In the genomic region with DNA sequence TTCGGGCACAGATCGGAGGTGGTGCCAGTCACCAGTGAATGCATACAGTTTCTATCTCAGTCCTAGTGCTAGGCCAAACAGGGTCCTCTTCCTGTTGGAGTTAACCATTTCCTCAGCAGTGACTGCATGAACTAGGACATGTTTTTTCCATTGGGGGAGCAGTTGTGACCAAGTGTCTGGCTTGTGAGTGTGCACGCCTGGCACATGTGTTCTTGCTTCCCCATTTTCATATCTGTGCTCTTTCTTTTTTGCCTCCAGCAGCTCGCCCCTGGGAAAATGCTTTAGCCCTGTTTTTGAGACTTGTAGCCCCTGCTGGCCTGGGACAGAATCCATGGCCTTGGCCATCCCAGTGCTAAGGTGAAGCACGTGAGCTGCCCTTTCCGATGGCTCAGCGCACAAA, we compare ENCODE assay signal across 26 mouse cellular contexts.
DNase-seq lines count a peak whose midpoint lies in the region; ATAC-seq and TF ChIP-seq lines count a peak whose summit lies in the region.
"Had no signal": no experiment of that assay in that cellular context is flagged by ENCODE, and none has a peak within 500 bp of the region (broad histone marks: within the 10 kb centered on the region; RNA-seq: fewer than 3 reads in every experiment).

No protein-coding gene starts in this region.

- no peaks in the 10 kb centered on the region for H3K9me3 ChIP-seq in midbrain, embryonic 11.5 days (ENCODE audit: control insufficient read depth, low read length)
- H3K9me3 ChIP-seq in midbrain, embryonic 16.5 days (replicated peaks; ENCODE audit: control insufficient read depth, low read length, poor library complexity, severe bottlenecking), result no peaks in the 10 kb centered on the region
- no peaks in the 10 kb centered on the region for H3K9me3 ChIP-seq in ES-E14 (ENCODE audit: control insufficient read depth, insufficient read depth, low read depth, low read length)
- H3K9me3 ChIP-seq: embryonic facial prominence, embryonic 10.5 days; embryonic facial prominence, embryonic 13.5 days; forebrain, embryonic 12.5 days; forebrain, embryonic 15.5 days; heart, embryonic 13.5 days had no signal

- in situ Hi-C loops in ES-E14 (cut with MboI; ENCODE audit: low sequenced_read_pairs in 2 of 2, unreplicated experiment in 2 of 2), result no loop called here

- no peak overlapping the region for H3K4me2 ChIP-seq in midbrain, embryonic 11.5 days
- no peak overlapping the region for H3K4me2 ChIP-seq in midbrain, embryonic 16.5 days (ENCODE audit: low read length)
- H3K4me2 ChIP-seq: embryonic facial prominence, embryonic 13.5 days; forebrain, embryonic 12.5 days; forebrain, embryonic 15.5 days; heart, embryonic 13.5 days; hindbrain, embryonic 14.5 days had no signal

- H3K4me1 ChIP-seq in midbrain, embryonic 11.5 days (ENCODE audit: control insufficient read depth, insufficient read depth, low read length), result peaks cover 19% of the 10 kb centered on the region
- H3K4me1 ChIP-seq in midbrain, embryonic 16.5 days (ENCODE audit: control insufficient read depth, insufficient read depth, low read length), result peaks cover 11% of the 10 kb centered on the region
- H3K4me1 ChIP-seq in ES-E14 (ENCODE audit: control insufficient read depth in 2 of 2, insufficient read depth in 2 of 2, low read length in 2 of 2, poor library complexity in 1 of 2), result peaks cover 24 to 30% of the 10 kb centered on the region in 2 experiments

- WGBS in midbrain, embryonic 11.5 days, result 89% methylated on average over 7 of the region's 7 CpGs
- 92% methylated on average over 7 of the region's 7 CpGs for WGBS in midbrain, embryonic 16.5 days

- peak; percentile 31 for DNase-seq in midbrain, embryonic 11.5 days (ENCODE audit: low spot score, missing footprints)
- no peak for DNase-seq in ES-E14 (ENCODE audit: low read depth, low spot score)
- DNase-seq in urinary bladder, postnatal 25 days (ENCODE audit: low spot score), result no peak
- no peak for DNase-seq in thymus, postnatal 10 days (ENCODE audit: low spot score in 2 of 2)
- DNase-seq: adrenal gland, adult 2 months; adrenal gland, postnatal 36 days; cerebellum, adult 2 months; cerebellum, adult 9-11 months; cerebellum, postnatal 25 days; embryo, embryonic 11 days; gastrocnemius, postnatal 25 days; heart, postnatal 14 days; kidney, adult 18-20 months had no signal

- H3K27me3 ChIP-seq in midbrain, embryonic 11.5 days (ENCODE audit: control insufficient read depth, insufficient read depth, low read length), result no peaks in the 10 kb centered on the region
- no peaks in the 10 kb centered on the region for H3K27me3 ChIP-seq in midbrain, embryonic 16.5 days (ENCODE audit: control insufficient read depth, insufficient read depth, low read depth, low read length)
- H3K27me3 ChIP-seq: embryonic facial prominence, embryonic 13.5 days; forebrain, embryonic 12.5 days; forebrain, embryonic 15.5 days; heart, embryonic 13.5 days had no signal

- ATAC-seq in midbrain, embryonic 11.5 days (ENCODE audit: low FRiP score), result no peak
- no peak for ATAC-seq in midbrain, embryonic 16.5 days
- peak; percentile 22 to 39; a peak in 1 of 4 replicates for ATAC-seq in hematopoietic stem cell, adult 5-6 weeks (replicated peaks in 1 of 2; ENCODE audit: insufficient read depth in 1 of 2, low FRiP score in 2 of 2, low TSS enrichment in 1 of 2, low read depth in 1 of 2, poor library complexity in 2 of 2, severe bottlenecking in 2 of 2)
- ATAC-seq: CD4-positive, CD25-positive, alpha-beta regulatory T cell, adult 4 months; forebrain, embryonic 15.5 days; hindbrain, postnatal 0 days; inflammation-experienced regulatory T-cells, adult 6 months; intestine, embryonic 16.5 days had no signal

- H3K9ac ChIP-seq in midbrain, embryonic 11.5 days (ENCODE audit: low read length), result no peak overlapping the region
- H3K9ac ChIP-seq in midbrain, embryonic 16.5 days (ENCODE audit: low read depth, low read length), result no peak overlapping the region
- H3K9ac ChIP-seq in ES-E14 (ENCODE audit: insufficient read depth, low read depth, low read length, poor library complexity, severe bottlenecking), result peak overlapping the region; percentile 1; the same call in 1 of the 2 replicates
- H3K9ac ChIP-seq: embryonic facial prominence, embryonic 13.5 days; forebrain, embryonic 12.5 days; forebrain, embryonic 15.5 days; heart, embryonic 13.5 days; hindbrain, embryonic 14.5 days had no signal

- H3K36me3 ChIP-seq in midbrain, embryonic 11.5 days (ENCODE audit: control insufficient read depth, insufficient read depth, low read length), result no peaks in the 10 kb centered on the region
- no peaks in the 10 kb centered on the region for H3K36me3 ChIP-seq in midbrain, embryonic 16.5 days (ENCODE audit: control insufficient read depth, insufficient read depth, low read length)
- H3K36me3 ChIP-seq in ES-E14 (ENCODE audit: control insufficient read depth, insufficient read depth, low read length, poor library complexity, severe bottlenecking), result no peaks in the 10 kb centered on the region
- H3K36me3 ChIP-seq: embryonic facial prominence, embryonic 10.5 days; embryonic facial prominence, embryonic 13.5 days; forebrain, embryonic 12.5 days; forebrain, embryonic 15.5 days; heart, embryonic 13.5 days had no signal

- H3K4me3 ChIP-seq in midbrain, embryonic 11.5 days (ENCODE audit: low read depth, low read length), result no peak overlapping the region
- H3K4me3 ChIP-seq in midbrain, embryonic 16.5 days (ENCODE audit: low read depth, low read length), result no peak overlapping the region
- H3K4me3 ChIP-seq in ES-E14 (ENCODE audit: insufficient read depth in 1 of 2, low read depth in 1 of 2, low read length in 2 of 2, poor library complexity in 1 of 2, severe bottlenecking in 1 of 2), result no peak overlapping the region
- H3K4me3 ChIP-seq: embryonic facial prominence, embryonic 10.5 days; embryonic facial prominence, embryonic 13.5 days; erythroblast, embryonic 14.5 days; forebrain, embryonic 12.5 days; forebrain, embryonic 15.5 days; heart, embryonic 13.5 days had no signal

- H3K27ac ChIP-seq in midbrain, embryonic 11.5 days (ENCODE audit: low read depth, low read length), result no peak overlapping the region
- H3K27ac ChIP-seq in midbrain, embryonic 16.5 days (ENCODE audit: low read length), result no peak overlapping the region
- peak overlapping the region; percentile 97 for H3K27ac ChIP-seq in ES-E14 (ENCODE audit: insufficient read depth, low read depth, low read length, poor library complexity, severe bottlenecking)
- H3K27ac ChIP-seq: embryonic facial prominence, embryonic 10.5 days; embryonic facial prominence, embryonic 13.5 days; forebrain, embryonic 12.5 days; forebrain, embryonic 15.5 days; hindbrain, embryonic 14.5 days; hindbrain, postnatal 0 days had no signal

TF ChIP-seq in ES-E14, 5 proteins besides CTCF, POLR2A, EP300 and RAD21:
- TF ChIP-seq CHD2 (IDR thresholded peaks at IDR 0.05; ENCODE audit: low read depth, low read length) (no peak), HCFC1 (IDR thresholded peaks at IDR 0.05; ENCODE audit: borderline replicate concordance, insufficient read depth, low read length) (no peak), MAFK (IDR thresholded peaks at IDR 0.05; ENCODE audit: insufficient read depth, low read depth, low read length) (no peak), ZC3H11A (IDR thresholded peaks at IDR 0.05; ENCODE audit: borderline replicate concordance, low read depth, low read length) (no peak), ZNF384 (IDR thresholded peaks at IDR 0.05; ENCODE audit: low read depth, low read length) (no peak)

Comparison
In these comparisons a context has a peak if more than half of its experiments do, and no peak if none do; other contexts are left out.
1. ATAC-seq: peak in hematopoietic stem cell, adult 5-6 weeks (2 of 2); none in midbrain, embryonic 11.5 days (single experiment) and midbrain, embryonic 16.5 days (single experiment).